Mouse (Mus musculus): ENCODE data around the gene Smad3. TPM values are rescaled to one million over a fixed set of nuclear protein-coding genes. Genes with fewer than 3 reads are reported as not detected.
A peak's percentile ranks its signal among the peaks of the same experiment; 100 is the strongest.

Smad3 gene
- polyA plus RNA-seq, 1 experiment: not detected

DNA sequence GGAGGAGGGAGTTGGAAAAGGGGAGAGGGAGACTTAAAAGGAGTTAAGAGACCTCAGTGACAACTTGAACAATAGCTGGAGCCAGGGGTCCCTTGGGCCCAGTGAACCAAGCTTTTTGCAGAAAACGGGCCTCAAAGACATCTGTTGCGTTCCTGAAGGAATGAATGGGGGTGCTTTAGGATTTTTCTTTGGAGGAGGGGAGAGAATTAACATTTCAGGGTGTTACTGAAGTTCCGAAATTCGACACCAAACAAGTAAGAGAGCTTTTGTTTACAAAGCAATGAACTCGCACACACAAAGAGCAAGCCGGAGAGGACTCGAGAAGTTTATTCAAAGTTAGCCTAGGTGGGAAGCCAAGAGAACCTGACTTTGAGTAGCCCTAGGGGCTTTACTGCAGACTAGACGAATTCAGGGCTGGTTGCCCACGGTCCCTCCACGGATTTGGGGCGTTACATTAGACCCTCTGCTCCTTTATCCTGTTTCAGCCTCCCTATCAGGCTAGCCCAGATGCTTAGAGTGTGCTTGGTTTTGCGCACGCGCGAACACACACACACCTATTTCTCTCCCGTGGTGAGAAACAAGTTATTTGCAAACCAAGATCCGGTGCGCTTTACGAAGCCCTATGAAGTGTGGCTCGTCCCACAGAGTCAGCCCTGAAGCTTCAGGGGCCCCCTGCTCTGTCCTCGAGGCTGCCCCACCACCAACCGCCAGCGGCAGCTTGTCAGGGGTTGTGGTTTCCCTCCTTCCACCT lies 1.0 kb upstream of the Smad3 start:
- 29% methylated on average over 23 of the region's 23 CpGs for WGBS
- Histone ChIP-seq H3K4me1 (ENCODE audit: control insufficient read depth, insufficient read depth, low read length) (peaks cover 33% of the 10 kb centered on the region), H3K27ac (ENCODE audit: insufficient read depth, low read depth, low read length) (0 out of 2 replicates have a peak overlapping the region, but pooled peaks have one; percentile 8), H3K4me3 (ENCODE audit: insufficient read depth, low read depth, low read length) (peak overlapping the region; percentile 56)
- TF ChIP-seq POLR2A (IDR thresholded peaks at IDR 0.05; ENCODE audit: insufficient read depth, low read depth, low read length) (no peak), CTCF (IDR thresholded peaks at IDR 0.05; ENCODE audit: insufficient read depth, low read depth, low read length) (no peak)

DNA sequence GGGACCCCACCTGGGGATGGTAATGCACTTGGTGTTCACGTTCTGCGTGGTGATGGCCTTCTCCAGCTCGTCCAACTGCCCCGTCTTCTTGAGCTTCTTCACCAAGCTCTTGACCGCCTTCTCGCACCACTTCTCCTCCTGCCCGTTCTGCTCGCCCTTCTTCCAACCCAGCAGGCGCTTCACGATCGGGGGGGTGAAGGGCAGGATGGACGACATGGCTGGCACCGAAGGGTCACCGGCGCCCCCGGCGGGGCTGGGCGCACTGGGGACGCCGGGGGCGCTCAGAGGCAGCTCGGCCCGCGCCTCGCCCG lies 377 bp downstream of the Smad3 start:
- Histone ChIP-seq H3K4me1 (ENCODE audit: control insufficient read depth, insufficient read depth, low read length) (peaks cover 38% of the 10 kb centered on the region), H3K4me3 (ENCODE audit: insufficient read depth, low read depth, low read length) (peak overlapping the region; percentile 56), H3K27ac (ENCODE audit: insufficient read depth, low read depth, low read length) (peak overlapping the region; percentile 34)
- no peak for TF ChIP-seq POLR2A (IDR thresholded peaks at IDR 0.05; ENCODE audit: insufficient read depth, low read depth, low read length)
- no peak for TF ChIP-seq CTCF (IDR thresholded peaks at IDR 0.05; ENCODE audit: insufficient read depth, low read depth, low read length)
- under 1% methylated on average over 26 of the region's 26 CpGs for WGBS

DNA sequence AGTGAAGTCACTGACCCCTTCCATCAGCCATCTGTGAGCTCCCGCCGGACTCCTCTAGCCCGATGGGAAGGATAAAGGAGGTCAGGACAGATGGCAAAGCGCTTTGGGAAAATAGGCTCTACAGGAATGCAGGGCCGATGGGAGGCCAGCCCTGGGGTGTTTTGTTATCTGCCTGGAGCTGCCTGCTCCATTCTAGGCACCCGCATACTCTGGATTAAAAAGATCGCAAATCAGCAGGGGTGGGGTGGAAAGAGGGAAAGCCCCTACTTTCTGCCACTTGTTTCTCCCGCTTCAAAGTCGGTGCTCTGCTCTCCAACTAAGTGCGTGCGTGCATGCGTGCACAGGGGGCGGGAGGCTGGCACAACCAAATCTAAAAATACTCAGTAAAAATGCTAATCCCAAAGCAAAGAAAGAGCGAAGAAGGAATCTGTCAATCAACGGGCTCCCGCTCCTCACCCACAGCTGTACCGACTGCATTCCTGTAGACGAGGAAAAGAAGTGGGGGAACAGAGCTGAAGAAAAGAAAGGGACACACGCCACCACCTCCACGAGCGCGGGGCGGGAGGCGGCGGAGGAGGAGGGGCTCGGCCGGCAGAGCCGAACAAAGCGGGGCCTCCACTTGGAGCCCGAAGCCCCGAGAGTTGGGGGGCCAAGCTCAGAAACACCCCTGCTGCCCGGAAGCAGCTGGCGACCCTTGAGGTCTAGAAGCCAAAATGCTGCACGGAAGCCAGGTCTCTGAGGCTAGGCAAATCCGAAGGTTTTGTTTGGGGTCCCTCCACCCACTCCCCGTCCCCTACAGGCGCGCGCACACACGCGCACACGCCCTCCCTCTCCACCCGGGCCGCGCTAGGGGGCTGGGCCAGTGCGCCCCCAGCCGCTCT lies 973 bp downstream of the Smad3 start:
- Histone ChIP-seq H3K27ac (ENCODE audit: insufficient read depth, low read depth, low read length) (peak overlapping the region; percentile 34), H3K4me3 (ENCODE audit: insufficient read depth, low read depth, low read length) (peak overlapping the region; percentile 56), H3K4me1 (ENCODE audit: control insufficient read depth, insufficient read depth, low read length) (peaks cover 38% of the 10 kb centered on the region)
- WGBS: 3% methylated on average over 47 of the region's 47 CpGs
- TF ChIP-seq CTCF (IDR thresholded peaks at IDR 0.05; ENCODE audit: insufficient read depth, low read depth, low read length) (no peak), POLR2A (IDR thresholded peaks at IDR 0.05; ENCODE audit: insufficient read depth, low read depth, low read length) (no peak)

DNA sequence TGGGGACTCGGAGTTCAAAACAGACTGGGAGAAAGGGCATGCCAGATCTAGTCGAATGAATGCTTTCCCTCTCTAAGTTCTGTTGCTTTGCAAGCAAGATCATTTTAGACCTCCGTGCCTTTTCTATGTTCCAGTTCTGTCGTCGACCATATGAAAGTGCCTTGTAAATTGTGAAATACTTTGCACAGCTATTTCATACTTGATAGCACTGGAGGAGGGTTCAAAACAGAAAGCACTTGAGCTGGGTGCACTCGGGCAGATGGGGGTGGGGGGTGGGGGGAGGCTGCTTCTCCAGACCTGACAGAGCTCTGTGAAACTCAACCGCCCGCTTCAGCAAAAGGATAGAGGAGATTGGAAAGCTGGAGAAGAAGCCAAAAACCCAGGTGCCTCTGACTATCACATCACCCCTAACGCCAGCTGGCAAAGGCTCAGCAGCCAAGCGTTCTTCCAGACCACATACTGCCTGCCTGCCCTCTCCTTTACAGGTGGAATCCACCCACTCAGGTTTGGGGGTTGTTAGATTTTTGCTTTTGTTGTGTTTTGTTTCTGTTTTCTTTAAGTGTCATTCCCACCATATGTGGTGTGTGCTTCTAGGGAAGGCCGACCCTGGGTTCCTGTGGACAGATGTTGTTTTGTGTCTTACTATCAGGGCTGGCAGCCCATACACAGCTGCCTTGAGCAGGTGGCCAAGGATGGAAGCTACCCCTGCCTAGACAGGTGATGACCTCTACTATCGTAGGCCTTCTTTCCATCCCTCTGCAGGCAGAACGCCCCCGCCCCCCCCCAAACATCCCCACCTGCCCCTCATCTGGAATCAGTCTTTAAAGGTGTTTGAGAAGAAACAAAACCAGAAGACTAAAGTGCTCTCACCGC lies 1.9 kb downstream of the Smad3 start:
- TF ChIP-seq CTCF (IDR thresholded peaks at IDR 0.05; ENCODE audit: insufficient read depth, low read depth, low read length): no peak
- TF ChIP-seq POLR2A (IDR thresholded peaks at IDR 0.05; ENCODE audit: insufficient read depth, low read depth, low read length): no peak
- peak overlapping the region; percentile 74 for H3K27ac ChIP-seq (ENCODE audit: insufficient read depth, low read depth, low read length)
- WGBS: 23% methylated on average over 15 of the region's 15 CpGs
- H3K4me3 ChIP-seq (ENCODE audit: insufficient read depth, low read depth, low read length): peak overlapping the region; percentile 56
- H3K4me1 ChIP-seq (ENCODE audit: control insufficient read depth, insufficient read depth, low read length): peaks cover 38% of the 10 kb centered on the region

DNA sequence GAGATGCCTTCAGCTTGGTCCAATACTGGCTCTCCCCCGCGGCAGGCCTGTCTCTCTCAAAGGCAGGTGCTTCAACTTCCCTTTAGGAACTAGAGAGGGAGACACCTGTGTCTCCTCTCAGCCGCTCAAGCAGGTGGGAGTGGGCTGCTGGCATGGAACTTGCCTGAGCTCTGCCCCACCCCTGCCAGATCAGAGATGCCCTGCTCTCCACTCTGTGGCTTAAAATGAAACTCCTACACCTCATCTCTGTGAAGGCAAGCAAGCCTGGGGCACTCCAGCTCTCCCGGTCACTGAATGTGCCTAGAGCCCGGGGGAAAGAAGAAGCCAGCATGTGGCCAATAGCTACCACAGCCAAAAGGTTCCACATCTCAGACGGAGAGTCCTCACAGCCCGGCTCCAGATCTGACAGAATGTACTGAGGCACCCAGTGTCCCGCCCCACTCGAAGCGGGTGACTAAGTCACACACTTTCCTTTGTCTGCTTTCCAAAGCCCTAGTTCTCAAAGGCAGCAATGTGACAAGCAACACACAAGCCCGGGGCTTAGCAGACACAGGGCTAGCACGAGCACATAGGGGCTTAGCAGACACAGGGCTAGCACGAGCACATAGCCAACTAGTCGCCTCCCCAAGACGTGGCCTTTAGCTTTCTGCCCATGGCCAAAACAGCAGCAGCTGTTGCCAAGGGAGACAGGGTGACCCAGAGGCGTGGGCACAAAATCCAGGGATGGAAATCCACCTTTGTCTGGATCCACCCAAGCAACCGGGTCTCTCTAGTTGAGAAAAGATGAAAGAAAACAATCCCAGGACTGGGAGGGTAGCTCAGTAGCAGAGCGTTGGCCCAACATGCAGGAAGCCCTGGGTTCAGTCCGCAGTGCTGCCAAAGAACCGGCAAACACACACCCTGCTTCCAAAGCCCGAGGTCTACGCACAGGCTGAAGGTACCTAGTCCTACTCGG lies 3.0 kb downstream of the Smad3 start:
- Histone ChIP-seq H3K27ac (ENCODE audit: insufficient read depth, low read depth, low read length) (peak overlapping the region; percentile 74), H3K4me3 (ENCODE audit: insufficient read depth, low read depth, low read length) (peak overlapping the region; percentile 42), H3K4me1 (ENCODE audit: control insufficient read depth, insufficient read depth, low read length) (peaks cover 43% of the 10 kb centered on the region)
- WGBS: 24% methylated on average over 23 of the region's 23 CpGs
- TF ChIP-seq CTCF (IDR thresholded peaks at IDR 0.05; ENCODE audit: insufficient read depth, low read depth, low read length) (no peak), POLR2A (IDR thresholded peaks at IDR 0.05; ENCODE audit: insufficient read depth, low read depth, low read length) (no peak)

DNA sequence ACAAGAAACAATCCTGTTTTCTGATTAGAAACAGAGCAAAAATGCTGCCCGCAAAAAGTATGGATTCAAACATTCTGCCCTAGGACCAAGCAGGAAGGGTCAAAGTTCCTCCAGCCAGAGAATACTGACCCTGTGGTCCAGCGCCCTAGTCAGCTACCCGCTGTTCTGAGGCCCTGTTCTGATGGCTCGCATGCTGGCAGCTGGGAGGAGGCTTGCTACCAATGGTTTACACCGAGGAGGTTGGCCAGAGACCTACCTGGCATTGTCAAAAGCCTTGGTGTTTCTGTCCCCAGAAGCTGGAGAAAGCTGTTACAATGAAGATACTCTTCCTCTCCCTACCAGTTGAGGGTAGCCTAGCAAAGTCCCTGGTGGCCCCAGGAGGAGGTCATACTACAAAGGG lies 3.8 kb downstream of the Smad3 start:
- H3K4me1 ChIP-seq (ENCODE audit: control insufficient read depth, insufficient read depth, low read length): peaks cover 45% of the 10 kb centered on the region
- no peak overlapping the region for H3K27ac ChIP-seq (ENCODE audit: insufficient read depth, low read depth, low read length)
- 84% methylated on average over 5 of the region's 5 CpGs for WGBS
- TF ChIP-seq CTCF (IDR thresholded peaks at IDR 0.05; ENCODE audit: insufficient read depth, low read depth, low read length) (no peak), POLR2A (IDR thresholded peaks at IDR 0.05; ENCODE audit: insufficient read depth, low read depth, low read length) (no peak)
- no peak overlapping the region for H3K4me3 ChIP-seq (ENCODE audit: insufficient read depth, low read depth, low read length)

DNA sequence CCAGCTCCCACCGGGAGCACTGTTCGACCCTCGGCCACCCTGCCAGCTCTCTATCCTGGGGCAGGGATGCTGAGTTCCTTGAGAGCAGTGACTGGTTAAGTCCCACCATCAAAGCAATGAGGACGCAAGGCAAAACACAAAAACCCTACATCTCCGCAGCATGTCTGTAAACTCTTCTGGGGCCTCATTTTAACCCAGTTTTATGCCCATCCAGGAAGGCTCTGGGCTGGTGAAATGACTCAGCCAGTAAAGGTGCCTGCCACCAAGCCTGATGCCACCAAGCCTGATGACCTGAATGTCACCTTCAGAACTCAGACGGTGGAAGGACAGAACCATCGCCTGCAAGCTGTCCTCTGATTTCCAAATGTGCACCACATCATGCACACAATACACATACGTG lies 4.4 kb downstream of the Smad3 start:
- peaks cover 45% of the 10 kb centered on the region for H3K4me1 ChIP-seq (ENCODE audit: control insufficient read depth, insufficient read depth, low read length)
- H3K27ac ChIP-seq (ENCODE audit: insufficient read depth, low read depth, low read length): no peak overlapping the region
- no peak overlapping the region for H3K4me3 ChIP-seq (ENCODE audit: insufficient read depth, low read depth, low read length)
- TF ChIP-seq CTCF (IDR thresholded peaks at IDR 0.05; ENCODE audit: insufficient read depth, low read depth, low read length) (no peak), POLR2A (IDR thresholded peaks at IDR 0.05; ENCODE audit: insufficient read depth, low read depth, low read length) (no peak)
- 90% methylated on average over 8 of the region's 8 CpGs for WGBS

DNA sequence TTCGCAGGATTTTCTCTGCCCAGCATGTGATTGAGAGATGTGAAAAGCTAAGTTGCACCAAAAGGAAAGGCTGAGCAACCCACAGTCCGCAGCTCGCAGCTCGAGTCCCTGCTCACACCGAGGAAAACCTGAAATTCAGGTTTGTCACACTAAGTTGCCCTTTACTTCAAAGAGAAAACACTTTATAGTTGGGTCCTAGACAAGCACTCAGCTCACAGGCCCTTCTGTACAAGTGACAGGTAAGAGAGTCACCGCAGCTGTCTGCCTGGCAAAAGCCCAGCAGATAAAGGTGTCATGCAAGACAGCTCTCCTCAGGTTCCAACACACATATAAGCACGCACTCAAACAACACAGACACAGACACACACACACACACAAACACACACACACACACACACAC lies 5.2 kb downstream of the Smad3 start:
- TF ChIP-seq CTCF (IDR thresholded peaks at IDR 0.05; ENCODE audit: insufficient read depth, low read depth, low read length) (no peak), POLR2A (IDR thresholded peaks at IDR 0.05; ENCODE audit: insufficient read depth, low read depth, low read length) (no peak)
- Histone ChIP-seq H3K4me1 (ENCODE audit: control insufficient read depth, insufficient read depth, low read length) (peaks cover 51% of the 10 kb centered on the region), H3K27ac (ENCODE audit: insufficient read depth, low read depth, low read length) (no peak overlapping the region), H3K4me3 (ENCODE audit: insufficient read depth, low read depth, low read length) (no peak overlapping the region)
- 91% methylated on average over 7 of the region's 7 CpGs for WGBS
